Mouse (Mus musculus): ENCODE measurements around the gene Ripk1.

Ripk1 gene

GRCm38 (mm10) chr13:34076561-34077491 is 74.7 kb downstream of the Ripk1 start:
- DNase-seq (ENCODE audit: low read depth, low spot score): no peak

GRCm38 (mm10) chr13:34077492-34078271 is 75.5 kb downstream of the Ripk1 start, which contains the start of gene Tubb2a:
Gene Tubb2a (minus strand): TSS chr13:34078007.
- peak; percentile 79 for DNase-seq (ENCODE audit: low read depth, low spot score)

GRCm38 (mm10) chr13:34078500-34079280 is 76.5 kb downstream of the Ripk1 start:
- DNase-seq (ENCODE audit: low read depth, low spot score): no peak

GRCm38 (mm10) chr13:34079801-34080200 is 77.6 kb downstream of the Ripk1 start:
- DNase-seq (ENCODE audit: low read depth, low spot score): no peak

GRCm38 (mm10) chr13:34081926-34082325 is 79.8 kb downstream of the Ripk1 start:
- no peak for DNase-seq (ENCODE audit: low read depth, low spot score)

- DNase-seq (ENCODE audit: low read depth, low spot score): no peak
Measured at GRCm38 (mm10) chr13:34084026-34084750, 82.0 kb downstream of the Ripk1 start.
